Mouse (Mus musculus) intestine, postnatal 0 days (tissue): ENCODE data around the gene 6820408C15Rik. TPM values are rescaled to one million over a fixed set of nuclear protein-coding genes. Genes with fewer than 3 reads are reported as not detected.

Experiments
- ATAC-seq: fragments of 200-750 bp; cut with Nextera tagmentation; 2 replicates; pipeline ENCODE4 v1.8.0; 2017; ENCODE audit warnings: mild to moderate bottlenecking, moderate TSS enrichment, moderate library complexity
- H3K27ac ChIP-seq: fragments of 300-500 bp; sonication (generic); 2 replicates; pipeline ENCODE4 v1.5.1; 2014; ENCODE audit warnings: mild to moderate bottlenecking, low read depth, low read length, moderate library complexity
- H3K27me3 ChIP-seq: fragments of 300-500 bp; sonication (generic); replicated peaks from 2 replicates; pipeline ENCODE4 v1.6.1; 2014; ENCODE audit warnings: low read length, mixed read lengths; ENCODE audit not compliant: control insufficient read depth, insufficient read depth
- H3K36me3 ChIP-seq: fragments of 300-500 bp; sonication (generic); 2 replicates; pipeline ENCODE4 v1.6.1; 2014; ENCODE audit warnings: mild to moderate bottlenecking, moderate library complexity; ENCODE audit not compliant: control insufficient read depth, insufficient read depth
- H3K4me1 ChIP-seq: fragments of 300-500 bp; sonication (generic); replicated peaks from 2 replicates; pipeline ENCODE4 v1.6.1; 2014; ENCODE audit warnings: antibody characterized with exemption, low read length, mixed read lengths; ENCODE audit not compliant: control insufficient read depth, insufficient read depth
- H3K4me2 ChIP-seq: fragments of 300-500 bp; sonication (generic); replicated peaks from 2 replicates; pipeline ENCODE4 v1.6.1; 2014; ENCODE audit warnings: low read depth, mild to moderate bottlenecking, moderate library complexity
- H3K4me3 ChIP-seq: fragments of 300-500 bp; sonication (generic); 2 replicates; pipeline ENCODE4 v1.5.1; 2014; ENCODE audit warnings: low read depth, low read length
- H3K9ac ChIP-seq: fragments of 300-500 bp; sonication (generic); 2 replicates; pipeline ENCODE4 v1.6.1; 2014; ENCODE audit warnings: mild to moderate bottlenecking, low read depth, low read length
- H3K9me3 ChIP-seq: fragments of 300-500 bp; sonication (generic); 2 replicates; pipeline ENCODE4 v1.6.1; 2016; ENCODE audit warnings: mixed run types; ENCODE audit not compliant: control insufficient read depth
- CTCF ChIP-seq: sonication (generic); IDR thresholded peaks from 2 replicates; pipeline ENCODE4 v1.5.1; 2016; ENCODE audit warnings: low read depth, mild to moderate bottlenecking, control low read depth, antibody characterized with exemption, moderate library complexity
- WGBS: fragments of 180-500 bp; shearing (Covaris S2); extraction: QIAGEN DNeasy Blood & Tissue Kit; methylation state at CpG from one replicate; pipeline ENCODE4 v1.1.7; 2014; 5-methylcytosine and 5-hydroxymethylcytosine counted together
- polyA plus RNA-seq: library from polyadenylated mRNA; unstranded; fragments of >200 nt; fragmentation: Nextera tagmentation; extraction: Ambion mirVana; gene quantifications from 2 replicates; pipeline ENCODE4 v1.2.1, GENCODE M21; 2015

The 6820408C15Rik gene
- polyA plus RNA-seq, 1 experiment from 2014 or later: 0.34 TPM

- Histone ChIP-seq H3K4me1 (no peaks in the 10 kb centered on the region), H3K9me3 (no peaks in the 10 kb centered on the region), H3K4me3 (no peak overlapping the region), H3K36me3 (no peaks in the 10 kb centered on the region), H3K27me3 (no peaks in the 10 kb centered on the region), H3K27ac (no peak overlapping the region), H3K4me2 (no peak overlapping the region), H3K9ac (no peak overlapping the region)
- peak; percentile 59 for TF ChIP-seq CTCF
- WGBS: 19% methylated on average over 3 of the region's 3 CpGs
- no peak for ATAC-seq
These were observed 57.0 kb downstream of the 6820408C15Rik start for GRCm38 (mm10) chr2:152472434-152472833.

DNA sequence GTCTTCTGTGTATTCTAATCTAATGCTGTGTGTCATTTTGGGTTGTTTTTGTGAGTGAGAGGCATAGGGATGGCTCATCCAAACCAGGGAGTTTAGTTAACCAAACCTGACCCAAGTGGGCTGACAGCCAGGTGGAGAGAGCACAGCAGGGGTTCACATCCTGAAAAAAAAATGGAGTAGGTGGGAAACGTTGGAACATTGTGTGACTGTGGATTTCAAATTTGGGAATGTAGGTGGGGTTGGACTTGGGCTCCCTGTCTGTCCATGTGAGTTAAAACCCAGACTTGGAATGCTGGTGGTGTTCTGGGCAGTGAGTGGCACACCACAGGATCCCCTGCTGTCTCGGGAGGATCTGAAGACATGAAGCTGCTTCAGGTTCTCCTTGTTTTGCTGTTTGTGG, 61.4 kb downstream of the 6820408C15Rik start, which contains the start of gene Defb20:
Defb20 (plus strand) TSS at position 301 of the 400 bp plus-strand sequence.
- WGBS: 52% methylated on average over 2 of the region's 2 CpGs
- Histone ChIP-seq H3K9me3 (no peaks in the 10 kb centered on the region), H3K27ac (no peak within 1 kb of the TSS), H3K4me2 (no peak within 1 kb of the TSS), H3K4me3 (no peak within 1 kb of the TSS), H3K36me3 (no peaks in the 10 kb centered on the region), H3K9ac (no peak within 1 kb of the TSS), H3K27me3 (no peaks in the 10 kb centered on the region), H3K4me1 (no peaks in the 10 kb centered on the region)
- no peak for TF ChIP-seq CTCF
- ATAC-seq: no peak

DNA sequence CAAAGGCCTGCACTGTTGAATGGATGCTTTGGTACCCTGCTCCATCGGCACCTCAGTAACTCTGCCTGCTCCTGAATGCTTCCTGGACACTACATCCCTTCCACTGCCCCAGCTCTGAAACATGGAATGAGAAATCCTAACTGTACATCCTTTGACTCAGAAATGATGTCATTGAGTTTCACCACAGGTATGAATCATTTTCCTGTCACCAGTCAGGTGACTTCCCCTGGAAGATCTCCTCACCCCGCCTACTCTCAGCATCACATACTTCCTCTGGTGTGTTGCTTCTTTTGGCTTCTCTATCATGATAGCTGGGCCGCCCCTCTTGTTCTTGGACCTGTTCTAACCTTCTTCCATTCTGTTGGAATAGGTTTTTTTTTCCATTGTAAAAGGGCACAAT, 65.5 kb downstream of the 6820408C15Rik start:
- ATAC-seq: no peak
- H3K27me3 ChIP-seq: no peaks in the 10 kb centered on the region
- no peaks in the 10 kb centered on the region for H3K9me3 ChIP-seq
- 85% methylated on average over 3 of the region's 3 CpGs for WGBS
- no peak overlapping the region for H3K9ac ChIP-seq
- H3K4me1 ChIP-seq: no peaks in the 10 kb centered on the region
- no peak for TF ChIP-seq CTCF
- no peak overlapping the region for H3K4me2 ChIP-seq
- H3K27ac ChIP-seq: no peak overlapping the region
- H3K4me3 ChIP-seq: no peak overlapping the region
- H3K36me3 ChIP-seq: no peaks in the 10 kb centered on the region

DNA sequence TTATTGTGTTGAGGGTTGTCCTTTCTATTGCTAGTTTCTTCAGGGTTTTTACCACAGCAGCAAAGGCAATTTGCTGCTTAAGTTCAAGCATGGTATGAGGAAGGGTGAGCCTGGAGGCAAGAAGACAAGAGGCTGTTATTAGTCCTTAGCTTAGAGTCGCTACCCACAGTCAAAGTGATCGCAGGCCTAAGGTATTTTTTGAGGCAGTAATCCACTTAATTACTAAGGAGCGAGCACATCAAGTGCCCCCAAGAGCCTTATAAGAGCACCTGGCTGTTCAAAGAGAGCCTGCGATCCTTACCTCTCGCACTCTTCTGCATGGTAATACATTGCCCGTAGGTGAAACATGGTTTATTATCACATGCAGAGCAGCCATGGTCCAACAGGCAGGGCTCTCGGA, 66.3 kb downstream of the 6820408C15Rik start:
- no peaks in the 10 kb centered on the region for H3K36me3 ChIP-seq
- TF ChIP-seq CTCF: no peak
- H3K4me2 ChIP-seq: no peak overlapping the region
- no peak overlapping the region for H3K9ac ChIP-seq
- H3K27ac ChIP-seq: no peak overlapping the region
- no peak for ATAC-seq
- 90% methylated on average over 7 of the region's 7 CpGs for WGBS
- no peaks in the 10 kb centered on the region for H3K27me3 ChIP-seq
- H3K9me3 ChIP-seq: no peaks in the 10 kb centered on the region
- no peaks in the 10 kb centered on the region for H3K4me1 ChIP-seq
- H3K4me3 ChIP-seq: no peak overlapping the region

GRCm38 (mm10) chr2:152487024-152487423, 71.6 kb downstream of the 6820408C15Rik start:
- 0 out of 2 replicates have a peak, but pooled peaks cover 3% of the 10 kb centered on the region for H3K9me3 ChIP-seq
- no peak overlapping the region for H3K9ac ChIP-seq
- no peak overlapping the region for H3K4me2 ChIP-seq
- H3K4me1 ChIP-seq: no peaks in the 10 kb centered on the region
- TF ChIP-seq CTCF: peak; percentile 49
- no peak overlapping the region for H3K27ac ChIP-seq
- H3K36me3 ChIP-seq: no peaks in the 10 kb centered on the region
- 73% methylated on average over 2 of the region's 2 CpGs for WGBS
- ATAC-seq: no peak
- no peaks in the 10 kb centered on the region for H3K27me3 ChIP-seq
- no peak overlapping the region for H3K4me3 ChIP-seq

DNA sequence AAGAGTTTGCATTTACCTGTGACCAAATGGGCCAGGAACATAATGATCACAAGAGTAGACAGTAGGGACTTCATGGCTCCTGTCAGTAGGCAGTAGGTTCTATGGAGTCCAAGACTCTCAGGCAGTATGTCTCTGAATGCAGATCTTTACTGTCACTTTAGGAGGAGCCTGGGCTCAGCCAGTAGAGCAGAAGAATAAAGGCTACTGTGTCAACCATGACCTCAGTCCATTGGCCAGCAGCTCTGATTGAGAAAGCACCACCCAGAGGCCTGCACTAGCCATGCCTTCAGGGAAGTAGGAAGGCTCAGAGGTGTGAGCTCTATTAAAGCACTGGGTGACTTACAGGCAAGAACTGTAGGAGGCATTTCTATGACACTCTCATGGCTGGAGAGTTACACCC, 74.7 kb downstream of the 6820408C15Rik start, which contains the start of gene Defb22:
Defb22 (minus strand) TSS at position 101 of the 400 bp plus-strand sequence.
- H3K4me2 ChIP-seq: no peak within 1 kb of the TSS
- 0 out of 2 replicates have a peak, but pooled peaks cover 3% of the 10 kb centered on the region for H3K9me3 ChIP-seq
- no peak for ATAC-seq
- no peaks in the 10 kb centered on the region for H3K27me3 ChIP-seq
- H3K9ac ChIP-seq: no peak within 1 kb of the TSS
- no peak within 1 kb of the TSS for H3K27ac ChIP-seq
- H3K4me3 ChIP-seq: no peak within 1 kb of the TSS
- no peaks in the 10 kb centered on the region for H3K36me3 ChIP-seq
- TF ChIP-seq CTCF: no peak
- no peaks in the 10 kb centered on the region for H3K4me1 ChIP-seq

GRCm38 (mm10) chr2:152493151-152493550, 77.8 kb downstream of the 6820408C15Rik start:
- Histone ChIP-seq H3K4me3 (no peak overlapping the region), H3K4me1 (no peaks in the 10 kb centered on the region), H3K4me2 (no peak overlapping the region), H3K36me3 (no peaks in the 10 kb centered on the region), H3K27ac (no peak overlapping the region), H3K9ac (no peak overlapping the region), H3K9me3 (no peaks in the 10 kb centered on the region), H3K27me3 (no peaks in the 10 kb centered on the region)
- 73% methylated on average over 6 of the region's 6 CpGs for WGBS
- no peak for TF ChIP-seq CTCF
- ATAC-seq: no peak

Other genes with a start within 250 kb of the 6820408C15Rik start
- gene Csnk2a1, start 188.7 kb upstream of the 6820408C15Rik start, polyA plus RNA-seq: 74.7 and 83.2 TPM in 2 replicates
- 35.2 and 40.3 TPM in 2 replicates for gene Tbc1d20, start 121.8 kb upstream of the 6820408C15Rik start, polyA plus RNA-seq
- 44.9 and 50.3 TPM in 2 replicates for gene Rbck1, start 82.9 kb upstream of the 6820408C15Rik start, polyA plus RNA-seq
- gene Trib3, start 71.6 kb upstream of the 6820408C15Rik start, polyA plus RNA-seq: 2.5 and 2.9 TPM in 2 replicates
- 4.1 and 4.7 TPM in 2 replicates for gene Nrsn2, start 38.9 kb upstream of the 6820408C15Rik start, polyA plus RNA-seq
- 2.8 and 3.1 TPM in 2 replicates for gene Sox12, start 17.5 kb upstream of the 6820408C15Rik start, polyA plus RNA-seq
- gene Zcchc3, start 560 bp upstream of the 6820408C15Rik start, polyA plus RNA-seq: 15.7 and 18.1 TPM in 2 replicates
- gene Defb23, start 49.0 kb downstream of the 6820408C15Rik start, polyA plus RNA-seq: not detected in 2 replicates
- not detected in 2 replicates for gene Defb20, start 61.5 kb downstream of the 6820408C15Rik start, polyA plus RNA-seq
- gene Defb22, start 74.6 kb downstream of the 6820408C15Rik start, polyA plus RNA-seq: not detected in 2 replicates
- not detected in 2 replicates for gene Defb26, start 96.1 kb downstream of the 6820408C15Rik start, polyA plus RNA-seq
- not detected in 2 replicates for gene Defb28, start 102.7 kb downstream of the 6820408C15Rik start, polyA plus RNA-seq
- not detected in 2 replicates for gene Defb29, start 124.5 kb downstream of the 6820408C15Rik start, polyA plus RNA-seq
- gene Gm17416, start 153.8 kb downstream of the 6820408C15Rik start, polyA plus RNA-seq: not detected in 2 replicates
- gene Defb21, start 157.2 kb downstream of the 6820408C15Rik start, polyA plus RNA-seq: not detected in 2 replicates
- gene Defb19, start 164.7 kb downstream of the 6820408C15Rik start, polyA plus RNA-seq: 0.35 and 0.77 TPM in 2 replicates
- gene Defb45, start 183.8 kb downstream of the 6820408C15Rik start, polyA plus RNA-seq: not detected in 2 replicates
- not detected in 2 replicates for gene Defb36, start 188.7 kb downstream of the 6820408C15Rik start, polyA plus RNA-seq
- gene Defb25, start 207.5 kb downstream of the 6820408C15Rik start, polyA plus RNA-seq: 0.72 TPM in 1 of 2 replicates, not detected in the other
- gene Rem1, start 211.4 kb downstream of the 6820408C15Rik start, polyA plus RNA-seq: 5.9 and 6.4 TPM in 2 replicates